Mouse (Mus musculus) erythroblast, embryonic 14.5 days (primary cell): ENCODE measurements around the gene Serpina10.

Experiments
- GATA1 ChIP-seq: IDR thresholded peaks from 2 replicates; pipeline ENCODE4 v1.6.1; 2012; ENCODE audit warnings: low read length, inconsistent platforms, mixed read lengths
- TAL1 ChIP-seq: IDR thresholded peaks from 3 replicates; pipeline ENCODE4 v1.6.1; 2012; ENCODE audit warnings: low read length, inconsistent platforms, mixed read lengths

GRCm38 (mm10) chr12:103631203-103631612 is at the start of gene Serpina10:
- TF ChIP-seq GATA1, result no peak
- no peak for TF ChIP-seq TAL1
